ENCODE assay signal across 22 mouse cellular contexts in genomic region chr17:84165735-84166134, GRCm38 (mm10). TPM values are rescaled to one million over a fixed set of nuclear protein-coding genes. Genes with fewer than 3 reads are reported as not detected.
A peak's percentile ranks its signal among the peaks of the same experiment; 100 is the strongest.
DNase-seq lines count a peak whose midpoint lies in the region; ATAC-seq and TF ChIP-seq lines count a peak whose summit lies in the region.
"Had no signal": no experiment of that assay in that cellular context is flagged by ENCODE, and none has a peak within 500 bp of the region (broad histone marks: within the 10 kb centered on the region; RNA-seq: fewer than 3 reads in every experiment).

No protein-coding gene starts in this region.

- no peak for TF ChIP-seq POLR2A in kidney, adult 2 months (IDR thresholded peaks at IDR 0.05; ENCODE audit: low read depth, low read length)

- H3K9me3 ChIP-seq in kidney, postnatal 0 days (replicated peaks; ENCODE audit: low read length): no peaks in the 10 kb centered on the region
- no peaks in the 10 kb centered on the region for H3K9me3 ChIP-seq in midbrain, embryonic 10.5 days (replicated peaks)
- no peaks in the 10 kb centered on the region for H3K9me3 ChIP-seq in midbrain, embryonic 11.5 days (ENCODE audit: control insufficient read depth, low read length)
- H3K9me3 ChIP-seq: forebrain, embryonic 10.5 days; hindbrain, embryonic 15.5 days; intestine, embryonic 15.5 days; liver, embryonic 15.5 days; midbrain, embryonic 15.5 days; neural tube, embryonic 15.5 days; stomach, embryonic 15.5 days had no signal

- ATAC-seq in kidney, postnatal 0 days (replicated peaks; ENCODE audit: low FRiP score, low read depth): 0 out of 2 replicates have a peak, but pooled peaks have one; percentile 35
- no peak for ATAC-seq in midbrain, embryonic 11.5 days (ENCODE audit: low FRiP score)
- ATAC-seq: forebrain, postnatal 0 days; intestine, embryonic 15.5 days; midbrain, embryonic 15.5 days; Patski had no signal

- no peak overlapping the region for H3K9ac ChIP-seq in kidney, postnatal 0 days (ENCODE audit: low read depth, low read length)
- H3K9ac ChIP-seq in midbrain, embryonic 11.5 days (ENCODE audit: low read length): no peak overlapping the region
- H3K9ac ChIP-seq: forebrain, postnatal 0 days; hindbrain, embryonic 15.5 days; intestine, embryonic 15.5 days; liver, embryonic 15.5 days; midbrain, embryonic 15.5 days; neural tube, embryonic 15.5 days; stomach, embryonic 15.5 days had no signal

- no peaks in the 10 kb centered on the region for H3K36me3 ChIP-seq in kidney, postnatal 0 days (ENCODE audit: insufficient read depth, low read length)
- H3K36me3 ChIP-seq in kidney, adult 2 months (ENCODE audit: control insufficient read depth, insufficient read depth, low read length): no peaks in the 10 kb centered on the region
- no peaks in the 10 kb centered on the region for H3K36me3 ChIP-seq in midbrain, embryonic 10.5 days
- no peaks in the 10 kb centered on the region for H3K36me3 ChIP-seq in midbrain, embryonic 11.5 days (ENCODE audit: control insufficient read depth, insufficient read depth, low read length)
- H3K36me3 ChIP-seq: forebrain, embryonic 10.5 days; hindbrain, embryonic 15.5 days; intestine, embryonic 15.5 days; liver, embryonic 15.5 days; midbrain, embryonic 15.5 days; neural tube, embryonic 15.5 days; stomach, embryonic 15.5 days had no signal

- peaks cover 5% of the 10 kb centered on the region for H3K4me1 ChIP-seq in kidney, postnatal 0 days (replicated peaks; ENCODE audit: insufficient read depth, low read length)
- no peaks in the 10 kb centered on the region for H3K4me1 ChIP-seq in kidney, adult 2 months (ENCODE audit: control insufficient read depth, insufficient read depth, low read length)
- H3K4me1 ChIP-seq in midbrain, embryonic 10.5 days: peaks cover 15% of the 10 kb centered on the region
- H3K4me1 ChIP-seq in midbrain, embryonic 11.5 days (ENCODE audit: control insufficient read depth, insufficient read depth, low read length): no peaks in the 10 kb centered on the region
- H3K4me1 ChIP-seq: midbrain, embryonic 15.5 days had no signal

- no peak overlapping the region for H3K4me3 ChIP-seq in kidney, postnatal 0 days (replicated peaks; ENCODE audit: low read depth, low read length)
- H3K4me3 ChIP-seq in kidney, adult 2 months (ENCODE audit: insufficient read depth, low read depth, low read length): no peak overlapping the region
- no peak overlapping the region for H3K4me3 ChIP-seq in midbrain, embryonic 10.5 days
- no peak overlapping the region for H3K4me3 ChIP-seq in midbrain, embryonic 11.5 days (ENCODE audit: low read depth, low read length)
- H3K4me3 ChIP-seq: forebrain, embryonic 10.5 days; heart, adult 2 months; hindbrain, embryonic 15.5 days; intestine, embryonic 15.5 days; liver, embryonic 15.5 days; midbrain, embryonic 15.5 days; myocyte; neural tube, embryonic 15.5 days; stomach, embryonic 15.5 days had no signal

- 69% methylated on average over 3 of the region's 3 CpGs for WGBS in kidney, postnatal 0 days
- 78% methylated on average over 3 of the region's 3 CpGs for WGBS in kidney, adult 2 months
- WGBS in midbrain, embryonic 10.5 days: 81% methylated on average over 3 of the region's 3 CpGs
- 87% methylated on average over 3 of the region's 3 CpGs for WGBS in midbrain, embryonic 11.5 days

- no peak overlapping the region for H3K4me2 ChIP-seq in kidney, postnatal 0 days (ENCODE audit: low read length)
- no peak overlapping the region for H3K4me2 ChIP-seq in midbrain, embryonic 11.5 days
- H3K4me2 ChIP-seq: hindbrain, embryonic 15.5 days; intestine, embryonic 15.5 days; liver, embryonic 15.5 days; midbrain, embryonic 15.5 days; neural tube, embryonic 15.5 days; stomach, embryonic 15.5 days had no signal

- no peak overlapping the region for H3K27ac ChIP-seq in kidney, postnatal 0 days
- H3K27ac ChIP-seq in kidney, adult 2 months (ENCODE audit: insufficient read depth, low read depth, low read length): no peak overlapping the region
- 0 out of 2 replicates have a peak overlapping the region, but pooled peaks have one; percentile 3 for H3K27ac ChIP-seq in midbrain, embryonic 10.5 days (replicated peaks)
- no peak overlapping the region for H3K27ac ChIP-seq in midbrain, embryonic 11.5 days (ENCODE audit: low read depth, low read length)
- H3K27ac ChIP-seq: forebrain, embryonic 10.5 days; heart, adult 2 months; hindbrain, embryonic 15.5 days; intestine, embryonic 15.5 days; liver, embryonic 15.5 days; midbrain, embryonic 15.5 days; neural tube, embryonic 15.5 days; stomach, embryonic 15.5 days had no signal

- H3K27me3 ChIP-seq in kidney, postnatal 0 days (ENCODE audit: insufficient read depth, low read length): no peaks in the 10 kb centered on the region
- no peaks in the 10 kb centered on the region for H3K27me3 ChIP-seq in kidney, adult 2 months (replicated peaks; ENCODE audit: control insufficient read depth, insufficient read depth, low read length)
- no peaks in the 10 kb centered on the region for H3K27me3 ChIP-seq in midbrain, embryonic 10.5 days (ENCODE audit: low read depth, poor library complexity, severe bottlenecking)
- no peaks in the 10 kb centered on the region; the same call in 1 of the 2 replicates for H3K27me3 ChIP-seq in midbrain, embryonic 11.5 days (ENCODE audit: control insufficient read depth, insufficient read depth, low read length)
- H3K27me3 ChIP-seq: hindbrain, embryonic 15.5 days; intestine, embryonic 15.5 days; liver, embryonic 15.5 days; midbrain, embryonic 15.5 days; neural tube, embryonic 15.5 days; Patski; stomach, embryonic 15.5 days had no signal

- peak; percentile 1 for DNase-seq in embryo, embryonic 10 days (ENCODE audit: low spot score)
- DNase-seq in embryo, embryonic 11 days: no peak
- no peak for DNase-seq in kidney, postnatal 0 days (ENCODE audit: low spot score)
- no peak for DNase-seq in kidney, adult 2 months
- DNase-seq in midbrain, embryonic 10.5 days (ENCODE audit: low spot score): no peak
- DNase-seq in midbrain, embryonic 11.5 days (ENCODE audit: low spot score, missing footprints): no peak
- peak; percentile 11 for DNase-seq in thymus, postnatal 14 days
- no peak for DNase-seq in thymus, postnatal 10 days (ENCODE audit: low spot score in 2 of 2)
- DNase-seq: adrenal gland, postnatal 25 days; cerebellum, adult 11 months; forebrain, postnatal 0 days; lung, postnatal 10 days had no signal

- TF ChIP-seq CTCF in kidney, postnatal 0 days (IDR thresholded peaks at IDR 0.05; ENCODE audit: low read depth): no peak
- TF ChIP-seq CTCF in kidney, adult 2 months (conservative IDR thresholded peaks at IDR 0.05; ENCODE audit: insufficient read depth, insufficient read length, low read depth, low read length): no peak

RNA-seq across cellular contexts. Expression of gene Zfp36l2, which starts 22.0 kb away (rescaled TPM):
- 18.7 and 21.3 TPM in 2 replicates for polyA plus RNA-seq in kidney, postnatal 0 days (2015; fragmentation: Nextera tagmentation; extraction: Ambion mirVana)
- 34.3 and 45.8 TPM in 2 replicates for polyA plus RNA-seq in kidney, adult 2 months (2012; rRNA removed)
- 7.8 and 8.1 TPM in 2 replicates for polyA plus RNA-seq in midbrain, embryonic 10.5 days (2016; fragmentation: Nextera tagmentation; extraction: Ambion mirVana)
- polyA plus RNA-seq in midbrain, embryonic 11.5 days (2014; fragmentation: Nextera tagmentation; extraction: Ambion mirVana): 14.4 and 14.6 TPM in 2 replicates

Comparison
In these comparisons a context has a peak if more than half of its experiments do, and no peak if none do; other contexts are left out.
1. DNase-seq: peak in embryo, embryonic 10 days (single experiment) and thymus, postnatal 14 days (single experiment); none in embryo, embryonic 11 days (single experiment), kidney, postnatal 0 days (single experiment), kidney, adult 2 months (single experiment), midbrain, embryonic 10.5 days (single experiment), midbrain, embryonic 11.5 days (single experiment) and thymus, postnatal 10 days (0 of 2).